Mouse (Mus musculus) hindbrain, embryonic 15.5 days (tissue): ENCODE measurements at regions not wholly inside any gene's neighbourhood (a gene's known extent, or its start where the extent isn't known, plus 50 kb on each side); places are given as distances from the start of the nearest gene placed in this dataset.
"Not testable (repeated sequence)": the region's sequence is repeated elsewhere in the genome, so short reads cannot be mapped to it uniquely, and the experiment has no call there.

Experiments used
- ATAC-seq: fragments of 200-750 bp; cut with Nextera tagmentation; 2 replicates; pipeline ENCODE4 v1.8.0; 2017; ENCODE audit warnings: low read depth, moderate number of reproducible peaks, moderate TSS enrichment; ENCODE audit not compliant: low FRiP score
- H3K27ac ChIP-seq: fragments of 300-500 bp; sonication (generic); replicated peaks from 2 replicates; pipeline ENCODE4 v1.5.1; 2015; ENCODE audit warnings: mild to moderate bottlenecking, inconsistent platforms
- H3K27me3 ChIP-seq: fragments of 300-500 bp; sonication (generic); 2 replicates; pipeline ENCODE4 v1.6.1; 2015; ENCODE audit warnings: control low read depth, inconsistent platforms
- H3K36me3 ChIP-seq: fragments of 300-500 bp; sonication (generic); 2 replicates; pipeline ENCODE4 v1.6.1; 2015; ENCODE audit warnings: control low read depth, inconsistent platforms
- H3K4me1 ChIP-seq: fragments of 300-500 bp; sonication (generic); replicated peaks from 2 replicates; pipeline ENCODE4 v1.6.1; 2015; ENCODE audit warnings: control low read depth, inconsistent platforms
- H3K4me2 ChIP-seq: fragments of 300-500 bp; sonication (generic); 2 replicates; pipeline ENCODE4 v1.6.1; 2015; ENCODE audit warnings: moderate library complexity, mild to moderate bottlenecking, inconsistent platforms
- H3K4me3 ChIP-seq: fragments of 300-500 bp; sonication (generic); 2 replicates; pipeline ENCODE4 v1.5.1; 2015; ENCODE audit warnings: mild to moderate bottlenecking, inconsistent platforms
- H3K9ac ChIP-seq: fragments of 300-500 bp; sonication (generic); 2 replicates; pipeline ENCODE4 v1.6.1; 2015; ENCODE audit warnings: inconsistent platforms
- H3K9me3 ChIP-seq: fragments of 300-500 bp; sonication (generic); 2 replicates; pipeline ENCODE4 v1.6.1; 2016; ENCODE audit warnings: control low read depth, inconsistent platforms
- WGBS: fragments of 180-500 bp; shearing (Covaris S2); methylation state at CpG from one replicate; pipeline ENCODE4 v1.1.7; 2015; 5-methylcytosine and 5-hydroxymethylcytosine counted together

GRCm38 (mm10) chr9:33080271-33080670 is 444.2 kb downstream of the Ets1 start:
- no peak overlapping the region for H3K9ac ChIP-seq
- no peaks in the 10 kb centered on the region for H3K4me1 ChIP-seq
- no peak overlapping the region for H3K27ac ChIP-seq
- ATAC-seq: no peak
- H3K4me3 ChIP-seq: no peak overlapping the region
- H3K4me2 ChIP-seq: no peak overlapping the region
- H3K36me3 ChIP-seq: no peaks in the 10 kb centered on the region
- H3K27me3 ChIP-seq: no peaks in the 10 kb centered on the region
- H3K9me3 ChIP-seq: no peaks in the 10 kb centered on the region
- 79% methylated on average over 3 of the region's 3 CpGs for WGBS

- no peaks in the 10 kb centered on the region for H3K4me1 ChIP-seq
- ATAC-seq: 0 out of 2 replicates have a peak, but pooled peaks have one; percentile 51
- H3K4me2 ChIP-seq: no peak overlapping the region
- WGBS: 53% methylated on average over 6 of the region's 6 CpGs
- no peak overlapping the region for H3K27ac ChIP-seq
- H3K9me3 ChIP-seq: no peaks in the 10 kb centered on the region
- H3K4me3 ChIP-seq: no peak overlapping the region
- H3K36me3 ChIP-seq: no peaks in the 10 kb centered on the region
- H3K9ac ChIP-seq: no peak overlapping the region
- no peaks in the 10 kb centered on the region for H3K27me3 ChIP-seq
These were observed 444.8 kb downstream of the Ets1 start for GRCm38 (mm10) chr9:33080774-33081173.

DNA sequence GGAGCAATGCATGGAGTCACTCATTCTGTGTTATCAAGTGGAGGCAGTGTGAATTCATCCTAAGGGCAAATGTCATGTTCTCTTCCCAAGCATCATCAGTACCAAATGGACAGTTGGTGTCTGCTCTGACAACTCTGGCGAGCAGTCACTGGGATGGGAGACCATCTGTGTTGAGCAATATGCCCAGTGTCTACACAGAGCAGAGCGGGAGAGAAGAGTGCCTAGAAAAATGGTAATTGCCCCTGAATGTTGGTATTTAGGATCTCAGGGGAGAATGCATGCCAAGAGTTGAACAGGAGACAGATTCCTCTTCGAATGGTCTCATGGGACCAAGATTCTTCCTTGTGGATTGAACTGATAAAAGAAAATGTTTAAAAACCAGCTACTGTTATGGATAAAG is 454.0 kb downstream of the Ets1 start:
- 78% methylated on average over 3 of the region's 3 CpGs for WGBS
- no peak overlapping the region for H3K9ac ChIP-seq
- ATAC-seq: no peak
- no peak overlapping the region for H3K4me3 ChIP-seq
- no peaks in the 10 kb centered on the region for H3K36me3 ChIP-seq
- no peaks in the 10 kb centered on the region for H3K9me3 ChIP-seq
- H3K4me1 ChIP-seq: no peaks in the 10 kb centered on the region
- no peak overlapping the region for H3K27ac ChIP-seq
- no peak overlapping the region for H3K4me2 ChIP-seq
- 0 out of 2 replicates have a peak, but pooled peaks cover 2% of the 10 kb centered on the region for H3K27me3 ChIP-seq

GRCm38 (mm10) chr9:33091664-33092063 is 455.6 kb downstream of the Ets1 start:
- no peak for ATAC-seq
- WGBS: 87% methylated on average over 3 of the region's 3 CpGs
- H3K4me2 ChIP-seq: no peak overlapping the region

GRCm38 (mm10) chr9:33095654-33096053 is 459.6 kb downstream of the Ets1 start:
- Histone ChIP-seq H3K36me3 (no peaks in the 10 kb centered on the region), H3K4me2 (no peak overlapping the region), H3K4me1 (no peaks in the 10 kb centered on the region), H3K27ac (no peak overlapping the region), H3K27me3 (0 out of 2 replicates have a peak, but pooled peaks cover 6% of the 10 kb centered on the region), H3K9ac (no peak overlapping the region), H3K9me3 (no peaks in the 10 kb centered on the region), H3K4me3 (no peak overlapping the region)
- WGBS: 4% methylated on average over 3 of the region's 3 CpGs
- no peak for ATAC-seq

More at GRCm38 (mm10) chr9:33091664-33092063, 455.6 kb downstream of the Ets1 start:
- 0 out of 2 replicates have a peak, but pooled peaks cover 4% of the 10 kb centered on the region for H3K27me3 ChIP-seq
- H3K27ac ChIP-seq: no peak overlapping the region
- no peak overlapping the region for H3K9ac ChIP-seq
- no peak overlapping the region for H3K4me3 ChIP-seq
- no peaks in the 10 kb centered on the region for H3K4me1 ChIP-seq
- H3K36me3 ChIP-seq: no peaks in the 10 kb centered on the region
- H3K9me3 ChIP-seq: no peaks in the 10 kb centered on the region

GRCm38 (mm10) chr9:33101206-33101605 is 465.2 kb downstream of the Ets1 start:
- Histone ChIP-seq H3K27ac (no peak overlapping the region), H3K36me3 (no peaks in the 10 kb centered on the region), H3K4me1 (no peaks in the 10 kb centered on the region), H3K4me3 (no peak overlapping the region), H3K9ac (no peak overlapping the region), H3K27me3 (0 out of 2 replicates have a peak, but pooled peaks cover 4% of the 10 kb centered on the region), H3K9me3 (no peaks in the 10 kb centered on the region), H3K4me2 (no peak overlapping the region)
- no peak for ATAC-seq
- 78% methylated on average over 3 of the region's 3 CpGs for WGBS

- Histone ChIP-seq H3K4me1 (no peaks in the 10 kb centered on the region), H3K27me3 (no peaks in the 10 kb centered on the region), H3K36me3 (no peaks in the 10 kb centered on the region), H3K9ac (no peak overlapping the region), H3K4me2 (no peak overlapping the region), H3K27ac (no peak overlapping the region), H3K4me3 (no peak overlapping the region), H3K9me3 (no peaks in the 10 kb centered on the region)
- no peak for ATAC-seq
- 19% methylated on average over 3 of the region's 3 CpGs for WGBS
These were observed 468.6 kb downstream of the Ets1 start for GRCm38 (mm10) chr9:33104623-33105074.

GRCm38 (mm10) chr9:33123841-33124240 is 487.8 kb downstream of the Ets1 start:
- ATAC-seq: no peak
- WGBS: 89% methylated on average over 1 of the region's 1 CpGs
- Histone ChIP-seq H3K4me3 (no peak overlapping the region), H3K4me2 (no peak overlapping the region), H3K9me3 (peaks cover 4% of the 10 kb centered on the region; the same call in 1 of the 2 replicates), H3K27ac (no peak overlapping the region), H3K36me3 (no peaks in the 10 kb centered on the region), H3K9ac (no peak overlapping the region), H3K27me3 (no peaks in the 10 kb centered on the region), H3K4me1 (no peaks in the 10 kb centered on the region)

DNA sequence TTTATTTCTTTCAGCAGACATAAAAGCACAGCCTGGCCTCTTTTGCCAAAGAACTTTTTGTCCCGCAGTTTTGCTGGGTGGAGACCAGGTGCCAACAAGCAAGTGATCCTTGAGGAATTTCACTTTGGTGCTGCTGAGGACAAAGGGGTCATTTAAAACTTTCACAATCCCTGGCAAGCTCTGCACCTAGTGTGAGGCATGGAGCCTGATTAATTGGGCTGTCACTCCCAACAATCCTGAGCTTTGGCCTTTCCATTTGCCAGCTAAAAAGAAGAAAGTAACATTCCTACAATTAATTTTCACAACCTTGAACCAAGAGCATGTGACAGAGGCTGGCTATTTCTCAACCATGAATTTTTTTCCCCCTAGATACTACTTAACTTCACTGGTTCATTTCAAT is 516.2 kb downstream of the Ets1 start:
- WGBS: 28% methylated on average over 1 of the region's 1 CpGs
- no peak overlapping the region for H3K4me3 ChIP-seq
- peak; percentile 30; the same call in 1 of the 2 replicates for ATAC-seq
- H3K9me3 ChIP-seq: no peaks in the 10 kb centered on the region
- no peak overlapping the region for H3K4me2 ChIP-seq
- H3K36me3 ChIP-seq: no peaks in the 10 kb centered on the region
- H3K4me1 ChIP-seq: peaks cover 5% of the 10 kb centered on the region; the same call in 1 of the 2 replicates
- no peak overlapping the region for H3K9ac ChIP-seq
- no peaks in the 10 kb centered on the region for H3K27me3 ChIP-seq
- no peak overlapping the region for H3K27ac ChIP-seq

GRCm38 (mm10) chr9:33168159-33168558 is 532.1 kb downstream of the Ets1 start:
- Histone ChIP-seq H3K4me3 (no peak overlapping the region), H3K36me3 (no peaks in the 10 kb centered on the region), H3K27me3 (no peaks in the 10 kb centered on the region), H3K4me1 (no peaks in the 10 kb centered on the region), H3K9ac (no peak overlapping the region), H3K9me3 (no peaks in the 10 kb centered on the region), H3K27ac (no peak overlapping the region), H3K4me2 (no peak overlapping the region)
- ATAC-seq: no peak
- 82% methylated on average over 6 of the region's 6 CpGs for WGBS

DNA sequence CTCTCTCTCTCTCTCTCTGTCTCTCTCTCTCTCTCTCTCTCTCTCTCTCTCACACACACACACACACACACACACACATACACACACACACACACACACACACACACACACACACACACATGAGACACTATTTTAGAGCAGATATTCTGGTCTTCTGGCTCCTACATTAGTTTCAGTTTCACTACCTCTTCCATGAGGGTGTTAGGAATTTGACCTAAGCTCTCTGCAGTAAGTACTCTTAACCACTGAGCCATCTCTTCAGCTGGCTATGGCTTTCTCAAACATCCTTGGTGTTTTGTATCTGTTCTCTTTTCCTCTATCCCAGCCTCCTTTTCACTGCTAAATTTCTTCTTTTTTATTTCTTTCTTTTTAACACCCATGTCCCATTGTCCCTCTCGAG is 533.1 kb downstream of the Ets1 start:
- 94% methylated on average over 1 of the region's 1 CpGs for WGBS
- ATAC-seq: not testable (repeated sequence)

GRCm38 (mm10) chr9:33180066-33180465 is 544.0 kb downstream of the Ets1 start:
- Histone ChIP-seq H3K4me2 (no peak overlapping the region), H3K27ac (no peak overlapping the region), H3K9me3 (no peaks in the 10 kb centered on the region), H3K4me3 (no peak overlapping the region), H3K36me3 (no peaks in the 10 kb centered on the region), H3K27me3 (no peaks in the 10 kb centered on the region), H3K4me1 (no peaks in the 10 kb centered on the region), H3K9ac (no peak overlapping the region)
- no peak for ATAC-seq

More for the DNA sequence above, 533.1 kb downstream of the Ets1 start:
- not testable (repeated sequence) for H3K27ac ChIP-seq, H3K9me3 ChIP-seq, H3K4me1 ChIP-seq, H3K36me3 ChIP-seq, H3K27me3 ChIP-seq, H3K9ac ChIP-seq, H3K4me2 ChIP-seq, H3K4me3 ChIP-seq

GRCm38 (mm10) chr9:33187187-33187586 is 551.2 kb downstream of the Ets1 start:
- no peaks in the 10 kb centered on the region for H3K4me1 ChIP-seq
- no peaks in the 10 kb centered on the region for H3K36me3 ChIP-seq
- WGBS: 77% methylated on average over 3 of the region's 3 CpGs
- no peak for ATAC-seq
- no peaks in the 10 kb centered on the region for H3K27me3 ChIP-seq
- H3K9ac ChIP-seq: no peak overlapping the region
- no peak overlapping the region for H3K4me2 ChIP-seq
- no peak overlapping the region for H3K4me3 ChIP-seq
- H3K9me3 ChIP-seq: no peaks in the 10 kb centered on the region
- no peak overlapping the region for H3K27ac ChIP-seq
